9 mouse cellular contexts compared by ENCODE assay signal in genomic region chr19:56919628-56920027, GRCm38 (mm10). TPM values are rescaled to one million over a fixed set of nuclear protein-coding genes. Genes with fewer than 3 reads are reported as not detected.
DNase-seq lines count a peak whose midpoint lies in the region; ATAC-seq and TF ChIP-seq lines count a peak whose summit lies in the region.
"Had no signal": no experiment of that assay in that cellular context is flagged by ENCODE, and none has a peak within 500 bp of the region (broad histone marks: within the 10 kb centered on the region; RNA-seq: fewer than 3 reads in every experiment).

No protein-coding gene starts in this region.

- no peak overlapping the region for H3K4me2 ChIP-seq in forebrain, postnatal 0 days (ENCODE audit: low read depth)
- H3K4me2 ChIP-seq: liver, embryonic 15.5 days had no signal

- no peaks in the 10 kb centered on the region for H3K9me3 ChIP-seq in ES-E14 (ENCODE audit: control insufficient read depth, insufficient read depth, low read depth, low read length)
- H3K9me3 ChIP-seq in forebrain, postnatal 0 days (ENCODE audit: low read length) = no peaks in the 10 kb centered on the region
- H3K9me3 ChIP-seq: liver, embryonic 15.5 days had no signal

- H3K4me1 ChIP-seq in ES-E14 (ENCODE audit: control insufficient read depth in 2 of 2, insufficient read depth in 2 of 2, low read length in 2 of 2, poor library complexity in 1 of 2) = peaks cover 0 to 18% of the 10 kb centered on the region in 2 experiments; a peak in 1 of 4 replicates
- H3K4me1 ChIP-seq in forebrain, postnatal 0 days (ENCODE audit: insufficient read depth) = no peaks in the 10 kb centered on the region
- H3K4me1 ChIP-seq: liver, embryonic 15.5 days had no signal

- peak; percentile 83 for TF ChIP-seq CTCF in forebrain, postnatal 0 days (IDR thresholded peaks at IDR 0.05; ENCODE audit: low read depth)

- no peak overlapping the region for H3K27ac ChIP-seq in ES-E14 (ENCODE audit: insufficient read depth, low read depth, low read length, poor library complexity, severe bottlenecking)
- H3K27ac ChIP-seq in forebrain, postnatal 0 days (ENCODE audit: low read depth, low read length) = no peak overlapping the region
- H3K27ac ChIP-seq: liver, embryonic 15.5 days had no signal

- ATAC-seq in forebrain, postnatal 0 days = peak; percentile 78
- peak; percentile 45 to 53; a peak in 1 of 4 replicates for ATAC-seq in hematopoietic stem cell, adult 5-6 weeks (replicated peaks in 1 of 2; ENCODE audit: insufficient read depth in 1 of 2, low FRiP score in 2 of 2, low TSS enrichment in 1 of 2, low read depth in 1 of 2, poor library complexity in 2 of 2, severe bottlenecking in 2 of 2)

- DNase-seq in ES-E14 (ENCODE audit: low read depth, low spot score) = peak; percentile 66
- DNase-seq in cerebellum, adult 11-12 months = peak; percentile 86
- DNase-seq in forebrain, postnatal 0 days = peak; percentile 78
- DNase-seq in layer of hippocampus, adult 8-10 months (ENCODE audit: low spot score in 2 of 2) = peak; percentile 77 to 86
- DNase-seq in lung, postnatal 10 days = peak; percentile 95
- peak; percentile 90 for DNase-seq in retina, postnatal 1 day
- DNase-seq in urinary bladder, postnatal 10 days (ENCODE audit: low spot score) = peak; percentile 66

- H3K27me3 ChIP-seq in forebrain, postnatal 0 days (ENCODE audit: insufficient read depth, low read length) = no peaks in the 10 kb centered on the region
- H3K27me3 ChIP-seq: liver, embryonic 15.5 days had no signal

- H3K9ac ChIP-seq in ES-E14 (ENCODE audit: insufficient read depth, low read depth, low read length, poor library complexity, severe bottlenecking) = no peak overlapping the region
- H3K9ac ChIP-seq in forebrain, postnatal 0 days = no peak overlapping the region
- H3K9ac ChIP-seq: liver, embryonic 15.5 days had no signal

- WGBS in forebrain, postnatal 0 days = 26% methylated on average over 7 of the region's 7 CpGs

- H3K4me3 ChIP-seq in ES-E14 (ENCODE audit: insufficient read depth in 1 of 2, low read depth in 1 of 2, low read length in 2 of 2, poor library complexity in 1 of 2, severe bottlenecking in 1 of 2) = no peak overlapping the region
- no peak overlapping the region for H3K4me3 ChIP-seq in forebrain, postnatal 0 days (ENCODE audit: low read depth, low read length)
- H3K4me3 ChIP-seq: liver, embryonic 15.5 days had no signal

- no peaks in the 10 kb centered on the region for H3K36me3 ChIP-seq in ES-E14 (ENCODE audit: control insufficient read depth, insufficient read depth, low read length, poor library complexity, severe bottlenecking)
- no peaks in the 10 kb centered on the region for H3K36me3 ChIP-seq in forebrain, postnatal 0 days (ENCODE audit: insufficient read depth)
- H3K36me3 ChIP-seq: liver, embryonic 15.5 days had no signal

- in situ Hi-C loops in ES-E14 (cut with MboI; ENCODE audit: low sequenced_read_pairs in 2 of 2, unreplicated experiment in 2 of 2) = loop anchor here (5.0 to 10.0 kb wide), 2 partner anchors 108 to 115 kb away; no protein-coding TSS in a partner anchor

TF ChIP-seq in ES-E14, 5 proteins besides CTCF, POLR2A, EP300 and RAD21:
- TF ChIP-seq MAFK (IDR thresholded peaks at IDR 0.05; ENCODE audit: insufficient read depth, low read depth, low read length) (no peak), ZC3H11A (IDR thresholded peaks at IDR 0.05; ENCODE audit: borderline replicate concordance, low read depth, low read length) (peak; percentile 80), CHD2 (IDR thresholded peaks at IDR 0.05; ENCODE audit: low read depth, low read length) (no peak), HCFC1 (IDR thresholded peaks at IDR 0.05; ENCODE audit: borderline replicate concordance, insufficient read depth, low read length) (no peak), ZNF384 (IDR thresholded peaks at IDR 0.05; ENCODE audit: low read depth, low read length) (no peak)

RNA-seq across cellular contexts. Expression of gene Vwa2, which starts 45.6 kb away (rescaled TPM):
- total RNA-seq in ES-E14 (2012; rRNA removed) = 3.0 and 5.9 TPM in 2 replicates
- 0.62 and 1.1 TPM in 2 replicates for total RNA-seq in forebrain, postnatal 0 days (2014; rRNA removed)
- 0.31 and 0.33 TPM in 2 replicates for polyA plus RNA-seq in forebrain, postnatal 0 days (2015; fragmentation: Nextera tagmentation; extraction: Ambion mirVana)
- total RNA-seq in hematopoietic stem cell, adult 5-6 weeks (2017) = not detected in 2 replicates
- total RNA-seq in layer of hippocampus, adult 8-10 months (2022) = not detected
- polyA plus RNA-seq: liver, embryonic 15.5 days had no signal
